Mouse (Mus musculus) megakaryocyte-erythroid progenitor cell, adult 5 weeks (primary cell): ENCODE results near the gene Spred3. TPM values are rescaled to one million over a fixed set of nuclear protein-coding genes. Genes with fewer than 3 reads are reported as not detected.

Experiments used
- polyA plus RNA-seq: library from polyadenylated mRNA; stranded (reverse); fragments of >175 nt; gene quantifications from 2 replicates; pipeline ENCODE4 v1.2.3, GENCODE M21; 2012

The Spred3 gene
- polyA plus RNA-seq = 4.1 and 6.0 TPM in 2 replicates

GRCm38 (mm10) chr7:29170066-29170754 is at the start of gene Spred3, which contains the start of gene Ggn:
TSS of gene Spred3 (minus strand) at chr7:29170411.
TSS of gene Ggn (plus strand) at chr7:29170210.

GRCm38 (mm10) chr7:29213675-29214082 is 43.5 kb upstream of the Spred3 start, which contains the start of gene Catsperg1:
TSS of gene Catsperg1 (minus strand) at chr7:29214035.

GRCm38 (mm10) chr7:29180077-29180853 is 10.1 kb upstream of the Spred3 start, which contains the start of gene Psmd8:
TSS of gene Psmd8 (minus strand) at chr7:29180701.

GRCm38 (mm10) chr7:29155838-29156782 is 14.1 kb downstream of the Spred3 start, which contains the start of gene Fam98c:
TSS of gene Fam98c (minus strand) at chr7:29156234.

GRCm38 (mm10) chr7:29134693-29135386 is 35.4 kb downstream of the Spred3 start, which contains the start of gene Rasgrp4:
TSS of gene Rasgrp4 (plus strand) at chr7:29134851.

GRCm38 (mm10) chr7:29124970-29125369 is 45.2 kb downstream of the Spred3 start, which contains the start of gene Ryr1:
TSS of gene Ryr1 (minus strand) at chr7:29125179.

Other genes with a start within 250 kb of the Spred3 start
- gene Actn4, start 208.1 kb downstream of the Spred3 start, polyA plus RNA-seq = 339 and 350 TPM in 2 replicates
- 182 and 191 TPM in 2 replicates for gene Eif3k, start 188.5 kb downstream of the Spred3 start, polyA plus RNA-seq
- 292 and 327 TPM in 2 replicates for gene Map4k1, start 188.4 kb downstream of the Spred3 start, polyA plus RNA-seq
- 0.24 and 0.67 TPM in 2 replicates for gene Ryr1, start 45.2 kb downstream of the Spred3 start, polyA plus RNA-seq
- gene Rasgrp4, start 35.6 kb downstream of the Spred3 start, polyA plus RNA-seq = 5.7 and 9.4 TPM in 2 replicates
- gene Fam98c, start 14.2 kb downstream of the Spred3 start, polyA plus RNA-seq = 99.1 and 138 TPM in 2 replicates
- 9.7 and 10.7 TPM in 2 replicates for gene Ggn, start 201 bp downstream of the Spred3 start, polyA plus RNA-seq
- 136 and 148 TPM in 2 replicates for gene Psmd8, start 10.3 kb upstream of the Spred3 start, polyA plus RNA-seq
- gene Catsperg1, start 43.6 kb upstream of the Spred3 start, polyA plus RNA-seq = 0.03 TPM in 1 of 2 replicates, not detected in the other
- 6.4 and 11.4 TPM in 2 replicates for gene Kcnk6, start 62.1 kb upstream of the Spred3 start, polyA plus RNA-seq
- 284 and 340 TPM in 2 replicates for gene Yif1b, start 67.9 kb upstream of the Spred3 start, polyA plus RNA-seq
- 1.1 and 1.3 TPM in 2 replicates for gene 2200002D01Rik, start 78.1 kb upstream of the Spred3 start, polyA plus RNA-seq
- gene Spint2, start 111.5 kb upstream of the Spred3 start, polyA plus RNA-seq = 165 and 174 TPM in 2 replicates
- gene Ppp1r14a, start 118.9 kb upstream of the Spred3 start, polyA plus RNA-seq = 0.46 and 1.1 TPM in 2 replicates
- gene Dpf1, start 133.5 kb upstream of the Spred3 start, polyA plus RNA-seq = 1.1 and 1.6 TPM in 2 replicates